ENCODE assay signal across 8 mouse cellular contexts in the genomic region with DNA sequence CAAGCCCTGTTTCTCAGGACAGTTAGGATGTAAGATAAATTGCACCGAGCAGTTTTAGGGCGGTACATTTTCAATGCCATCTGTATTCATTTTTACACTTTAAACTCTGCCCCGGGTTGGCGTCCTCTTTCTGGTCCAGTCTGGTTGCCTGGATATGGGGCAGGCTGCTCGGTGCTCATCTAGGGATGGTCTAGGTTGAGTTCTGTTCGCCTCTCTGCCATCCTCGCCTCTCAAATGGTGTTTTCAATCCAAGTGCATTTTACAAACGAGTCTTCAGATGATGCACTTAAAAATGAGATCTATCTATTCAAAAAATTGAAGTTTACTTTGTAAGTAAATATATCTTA. TPM values are rescaled to one million over a fixed set of nuclear protein-coding genes. Genes with fewer than 3 reads are reported as not detected.
DNase-seq lines count a peak whose midpoint lies in the region; ATAC-seq and TF ChIP-seq lines count a peak whose summit lies in the region.

No protein-coding gene starts in this region.

- H3K4me3 ChIP-seq in heart, embryonic 12.5 days: peak overlapping the region; percentile 87
- H3K4me3 ChIP-seq in CH12.LX (replicated peaks in 1 of 3; ENCODE audit: low read depth in 2 of 3, low read length in 2 of 3, poor library complexity in 1 of 3): peak overlapping the region in 2 of 3 experiments; percentile 32 to 66
- peak overlapping the region; percentile 60 for H3K4me3 ChIP-seq in forebrain, embryonic 14.5 days (ENCODE audit: low read depth, low read length)
- H3K4me3 ChIP-seq in liver, embryonic 15.5 days (replicated peaks): peak overlapping the region; percentile 61

- H3K27me3 ChIP-seq in heart, embryonic 12.5 days (replicated peaks): peaks cover 3% of the 10 kb centered on the region; the same call in 1 of the 2 replicates
- peaks cover 67% of the 10 kb centered on the region for H3K27me3 ChIP-seq in CH12.LX (replicated peaks)
- H3K27me3 ChIP-seq in forebrain, embryonic 14.5 days (replicated peaks; ENCODE audit: control insufficient read depth, insufficient read depth, low read length): no peaks in the 10 kb centered on the region
- H3K27me3 ChIP-seq in liver, embryonic 15.5 days: no peaks in the 10 kb centered on the region

- intact Hi-C loops in heart, postnatal 25 days (cut with DNase I): no loop called here

- TF ChIP-seq POLR2A in CH12.LX (IDR thresholded peaks at IDR 0.05; ENCODE audit: low read depth, low read length): no peak

- 7% methylated on average over 8 of the region's 8 CpGs for WGBS in heart, embryonic 12.5 days
- WGBS in forebrain, embryonic 14.5 days: 6% methylated on average over 8 of the region's 8 CpGs
- 6% methylated on average over 8 of the region's 8 CpGs for WGBS in liver, embryonic 15.5 days (ENCODE audit: insufficient replicate concordance)

- in situ Hi-C loops in CH12.LX (cut with MboI; ENCODE audit: low pct_ligation_motif_present, low pct_unique_long_range_greater_than_20kb, low sequenced_read_pairs): no loop called here

- no peaks in the 10 kb centered on the region for H3K9me3 ChIP-seq in heart, embryonic 12.5 days (replicated peaks)
- H3K9me3 ChIP-seq in CH12.LX (replicated peaks; ENCODE audit: low read length): peaks cover 2% of the 10 kb centered on the region
- no peaks in the 10 kb centered on the region for H3K9me3 ChIP-seq in forebrain, embryonic 14.5 days (replicated peaks; ENCODE audit: control insufficient read depth, low read length)
- no peaks in the 10 kb centered on the region for H3K9me3 ChIP-seq in liver, embryonic 15.5 days (replicated peaks)

- H3K4me2 ChIP-seq in heart, embryonic 12.5 days: peak overlapping the region; percentile 99
- H3K4me2 ChIP-seq in CH12.LX (ENCODE audit: insufficient read depth, low read depth, poor library complexity, severe bottlenecking): peak overlapping the region; percentile 93
- peak overlapping the region; percentile 90 for H3K4me2 ChIP-seq in forebrain, embryonic 14.5 days (ENCODE audit: low read length)
- H3K4me2 ChIP-seq in liver, embryonic 15.5 days: peak overlapping the region; percentile 83

- no peak for TF ChIP-seq EP300 in CH12.LX (IDR thresholded peaks at IDR 0.05; ENCODE audit: low read length)

- TF ChIP-seq CTCF in CH12.LX (conservative IDR thresholded peaks at IDR 0.05 in 1 of 2, IDR thresholded peaks at IDR 0.05 in 1 of 2; ENCODE audit: low read depth in 2 of 2, low read length in 2 of 2): no peak

- peak overlapping the region; percentile 88 for H3K9ac ChIP-seq in heart, embryonic 12.5 days
- 0 out of 2 replicates have a peak overlapping the region, but pooled peaks have one; percentile 13 for H3K9ac ChIP-seq in CH12.LX (ENCODE audit: insufficient read depth, low read depth)
- H3K9ac ChIP-seq in forebrain, embryonic 14.5 days (ENCODE audit: low read length): peak overlapping the region; percentile 71
- H3K9ac ChIP-seq in liver, embryonic 15.5 days: peak overlapping the region; percentile 25; the same call in 1 of the 2 replicates

- no peaks in the 10 kb centered on the region for H3K36me3 ChIP-seq in heart, embryonic 12.5 days
- H3K36me3 ChIP-seq in CH12.LX (replicated peaks in 1 of 2; ENCODE audit: control insufficient read depth in 1 of 2, insufficient read depth in 1 of 2, low read length in 1 of 2): no peaks in the 10 kb centered on the region
- no peaks in the 10 kb centered on the region for H3K36me3 ChIP-seq in forebrain, embryonic 14.5 days (ENCODE audit: control insufficient read depth, insufficient read depth, low read length)
- H3K36me3 ChIP-seq in liver, embryonic 15.5 days (replicated peaks): no peaks in the 10 kb centered on the region

- no peaks in the 10 kb centered on the region for H3K4me1 ChIP-seq in heart, embryonic 12.5 days (replicated peaks)
- peaks cover 0 to 8% of the 10 kb centered on the region in 2 experiments; a peak in 1 of 4 replicates for H3K4me1 ChIP-seq in CH12.LX (ENCODE audit: control insufficient read depth in 1 of 2, insufficient read depth in 2 of 2)
- H3K4me1 ChIP-seq in forebrain, embryonic 14.5 days (ENCODE audit: control insufficient read depth, insufficient read depth, low read length): no peaks in the 10 kb centered on the region
- peaks cover 10% of the 10 kb centered on the region for H3K4me1 ChIP-seq in liver, embryonic 15.5 days (replicated peaks)

- TF ChIP-seq RAD21 in CH12.LX (IDR thresholded peaks at IDR 0.05; ENCODE audit: low read depth, low read length): no peak

- no peak for DNase-seq in heart, postnatal 25 days (ENCODE audit: low spot score)
- no peak for DNase-seq in CH12.LX (ENCODE audit: extremely low read depth)
- DNase-seq in forebrain, embryonic 14.5 days (ENCODE audit: low spot score): no peak
- no peak for DNase-seq in right cerebral cortex, adult 18-20 months
- no peak for DNase-seq in ovary, postnatal 10 days (ENCODE audit: low spot score)

- no peak for ATAC-seq in heart, embryonic 12.5 days (ENCODE audit: insufficient number of reproducible peaks, low FRiP score)
- no peak for ATAC-seq in forebrain, embryonic 14.5 days
- no peak for ATAC-seq in liver, embryonic 15.5 days (ENCODE audit: insufficient read depth)
- ATAC-seq in activated CD4-positive, CD25-positive, alpha-beta regulatory T cell, adult 4 months: no peak

- dilution Hi-C loops in CH12.LX (cut with MboI; ENCODE audit: extremely low pct_ligation_motif_present, extremely low pct_unique_long_range_greater_than_20kb, low sequenced_read_pairs): no loop called here

- 0 out of 2 replicates have a peak overlapping the region, but pooled peaks have one; percentile 28 for H3K27ac ChIP-seq in heart, embryonic 12.5 days (ENCODE audit: poor library complexity, severe bottlenecking)
- H3K27ac ChIP-seq in CH12.LX (ENCODE audit: insufficient read depth, low read depth): no peak overlapping the region
- no peak overlapping the region for H3K27ac ChIP-seq in forebrain, embryonic 14.5 days (ENCODE audit: low read depth, low read length)
- no peak overlapping the region for H3K27ac ChIP-seq in liver, embryonic 15.5 days (replicated peaks)

- H3K79me2 ChIP-seq in CH12.LX (replicated peaks; ENCODE audit: control insufficient read depth, extremely low read depth, insufficient read depth, poor library complexity, severe bottlenecking): no peaks in the 10 kb centered on the region

TF ChIP-seq in CH12.LX, 34 proteins besides CTCF, POLR2A, EP300 and RAD21:
- TF ChIP-seq PAX5 (IDR thresholded peaks at IDR 0.05; ENCODE audit: low read length) (no peak), ZKSCAN1 (IDR thresholded peaks at IDR 0.05; ENCODE audit: borderline replicate concordance, low read depth, low read length) (no peak), UBTF (IDR thresholded peaks at IDR 0.05; ENCODE audit: low read depth, low read length) (no peak), MXI1 (IDR thresholded peaks at IDR 0.05; ENCODE audit: low read depth, low read length) (no peak), SIN3A (IDR thresholded peaks at IDR 0.05; ENCODE audit: low read length) (no peak), RCOR1 (conservative IDR thresholded peaks at IDR 0.05; ENCODE audit: low read depth, low read length) (no peak)

RNA-seq across cellular contexts. Expression of a gene that starts 0.5 kb away (rescaled TPM):
- 1.0 and 1.3 TPM in 2 replicates for polyA plus RNA-seq in heart, embryonic 12.5 days (2016; fragmentation: Nextera tagmentation; extraction: Ambion mirVana)
- under 1 TPM; 0.47 to 0.67 TPM for total RNA-seq in heart, postnatal 25 days (2021)
- total RNA-seq in CH12.LX (2012; rRNA removed) (not detected in 2 replicates), CH12.LX (2014; rRNA removed) (not detected in 2 replicates)
- polyA plus RNA-seq in CH12.LX (2012; ENCODE audit: insufficient read length, low read depth): not detected in 2 replicates
- 2.9 and 3.5 TPM in 2 replicates for polyA plus RNA-seq in forebrain, embryonic 14.5 days (2014; fragmentation: Nextera tagmentation; extraction: Ambion mirVana)
- polyA plus RNA-seq in liver, embryonic 15.5 days (2015; fragmentation: Nextera tagmentation; extraction: Ambion mirVana): 0.47 and 0.86 TPM in 2 replicates
- polyA plus RNA-seq in activated CD4-positive, CD25-positive, alpha-beta regulatory T cell, adult 4 months (2017; shearing (Covaris generic)): 1 to 10 TPM in 1 of 2 experiments, under 1 TPM in 1; 0.87 to 1.6 TPM

RNA-seq across cellular contexts. Expression of a gene that starts 25.5 kb away (rescaled TPM):
- polyA plus RNA-seq in heart, embryonic 12.5 days (2016; fragmentation: Nextera tagmentation; extraction: Ambion mirVana): 0.22 and 0.31 TPM in 2 replicates
- total RNA-seq in heart, postnatal 25 days (2021): not detected
- total RNA-seq in CH12.LX (2012; rRNA removed): not detected in 2 replicates
- total RNA-seq in CH12.LX (2014; rRNA removed): not detected in 2 replicates
- polyA plus RNA-seq in CH12.LX (2012; ENCODE audit: insufficient read length, low read depth): not detected in 2 replicates
- polyA plus RNA-seq in forebrain, embryonic 14.5 days (2014; fragmentation: Nextera tagmentation; extraction: Ambion mirVana): not detected in 2 replicates
- polyA plus RNA-seq in liver, embryonic 15.5 days (2015; fragmentation: Nextera tagmentation; extraction: Ambion mirVana): 50.1 and 52.1 TPM in 2 replicates
- polyA plus RNA-seq in activated CD4-positive, CD25-positive, alpha-beta regulatory T cell, adult 4 months (2017; shearing (Covaris generic)): not detected

RNA-seq across cellular contexts. Expression of a gene that starts 40.7 kb away (rescaled TPM):
- not detected in 2 replicates for polyA plus RNA-seq in heart, embryonic 12.5 days (2016; fragmentation: Nextera tagmentation; extraction: Ambion mirVana)
- total RNA-seq in heart, postnatal 25 days (2021): not detected
- total RNA-seq in CH12.LX (2012; rRNA removed) (not detected in 2 replicates), CH12.LX (2014; rRNA removed) (not detected in 2 replicates)
- polyA plus RNA-seq in CH12.LX (2012; ENCODE audit: insufficient read length, low read depth): not detected in 2 replicates
- not detected in 2 replicates for polyA plus RNA-seq in forebrain, embryonic 14.5 days (2014; fragmentation: Nextera tagmentation; extraction: Ambion mirVana)
- not detected in 2 replicates for polyA plus RNA-seq in liver, embryonic 15.5 days (2015; fragmentation: Nextera tagmentation; extraction: Ambion mirVana)
- polyA plus RNA-seq in activated CD4-positive, CD25-positive, alpha-beta regulatory T cell, adult 4 months (2017; shearing (Covaris generic)): not detected

Comparison
In these comparisons a context has a peak if more than half of its experiments do, and no peak if none do; other contexts are left out.
1. H3K9ac ChIP-seq: peak in every context shown above with its lines; median percentile 88 in heart, embryonic 12.5 days; 71 in forebrain, embryonic 14.5 days; 25 in liver, embryonic 15.5 days; 13 in CH12.LX.
2. RNA of a gene that starts 25.5 kb away (polyA plus RNA-seq): 50.1 to 52.1 TPM in liver, embryonic 15.5 days; 0.22 to 0.31 TPM in heart, embryonic 12.5 days, not detected in CH12.LX, not detected in forebrain, embryonic 14.5 days and not detected in activated CD4-positive, CD25-positive, alpha-beta regulatory T cell, adult 4 months; every median in the first group is over 10 times any median in the second.
3. Peak in every context shown above with its lines, with median percentiles within 50 percentile points of each other: H3K4me2 ChIP-seq and H3K4me3 ChIP-seq.